Mouse (Mus musculus) limb, embryonic 11.5 days (tissue): ENCODE data around the gene Syt16. TPM values are rescaled to one million over a fixed set of nuclear protein-coding genes. Genes with fewer than 3 reads are reported as not detected.

Source experiments
- ATAC-seq: fragments of 200-750 bp; cut with Nextera tagmentation; 2 replicates; pipeline ENCODE4 v1.8.0; 2017; ENCODE audit warnings: low read depth; ENCODE audit not compliant: insufficient number of reproducible peaks, low FRiP score, low TSS enrichment
- DNase-seq: peaks from one replicate; pipeline ENCODE4 v3.0.0-alpha.2; 2015; ENCODE audit warnings: low spot score
- H3K27ac ChIP-seq: fragments of 300-500 bp; sonication (generic); replicated peaks from 2 replicates; pipeline ENCODE4 v1.5.1; 2014; ENCODE audit warnings: low read depth, mild to moderate bottlenecking, low read length
- H3K27me3 ChIP-seq: fragments of 300-500 bp; sonication (generic); 2 replicates; pipeline ENCODE4 v1.6.1; 2014; ENCODE audit warnings: mild to moderate bottlenecking, low read length, mixed read lengths; ENCODE audit not compliant: control insufficient read depth, insufficient read depth
- H3K36me3 ChIP-seq: fragments of 300-500 bp; sonication (generic); 2 replicates; pipeline ENCODE4 v1.6.1; 2014; ENCODE audit warnings: mild to moderate bottlenecking, low read length, moderate library complexity, mixed read lengths; ENCODE audit not compliant: control insufficient read depth, insufficient read depth
- H3K4me1 ChIP-seq: fragments of 300-500 bp; sonication (generic); 2 replicates; pipeline ENCODE4 v1.6.1; 2014; ENCODE audit warnings: low read length, mixed read lengths; ENCODE audit not compliant: control insufficient read depth, insufficient read depth
- H3K4me2 ChIP-seq: fragments of 300-500 bp; sonication (generic); 2 replicates; pipeline ENCODE4 v1.6.1; 2014; ENCODE audit warnings: low read depth, mild to moderate bottlenecking, moderate library complexity; ENCODE audit not compliant: severe bottlenecking
- H3K4me3 ChIP-seq: fragments of 300-500 bp; sonication (generic); 2 replicates; pipeline ENCODE4 v1.5.1; 2014; ENCODE audit warnings: low read depth, low read length
- H3K9ac ChIP-seq: fragments of 300-500 bp; sonication (generic); 2 replicates; pipeline ENCODE4 v1.6.1; 2014; ENCODE audit warnings: mild to moderate bottlenecking, low read length
- H3K9me3 ChIP-seq: fragments of 300-500 bp; sonication (generic); 2 replicates; pipeline ENCODE4 v1.6.1; 2016; ENCODE audit warnings: low read length; ENCODE audit not compliant: control insufficient read depth
- WGBS: fragments of 180-500 bp; shearing (Covaris S2); extraction: QIAGEN DNeasy Blood & Tissue Kit; methylation state at CpG from one replicate; pipeline ENCODE4 v1.1.7; 2014; 5-methylcytosine and 5-hydroxymethylcytosine counted together
- polyA plus RNA-seq: library from polyadenylated mRNA; unstranded; fragments of >200 nt; fragmentation: Nextera tagmentation; extraction: Ambion mirVana; gene quantifications from 2 replicates; pipeline ENCODE4 v1.2.1, GENCODE M21; 2014

The Syt16 gene
- polyA plus RNA-seq, 1 experiment from 2014 or later, result 2.4 TPM

DNA sequence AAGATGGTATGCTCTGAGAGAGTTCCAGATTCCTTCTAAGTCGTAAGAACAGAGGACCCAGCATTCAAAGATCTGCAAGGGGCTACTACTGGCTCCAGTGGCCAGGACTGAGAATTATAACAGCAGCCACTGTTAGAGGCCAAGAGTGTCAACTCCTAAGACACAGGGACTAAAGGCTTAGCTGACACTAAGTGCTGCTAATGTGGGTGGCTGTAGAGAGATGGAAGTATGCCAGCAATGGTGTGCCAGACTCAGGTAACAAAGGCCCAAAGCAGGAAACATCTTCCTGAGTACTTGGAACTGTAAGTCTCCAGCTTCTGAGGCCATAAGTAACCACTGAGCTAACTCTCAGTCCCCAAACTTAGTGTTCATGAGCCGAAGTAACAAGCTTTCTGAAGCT lies 38.6 kb upstream of the Syt16 start:
- Histone ChIP-seq H3K27me3 (no peaks in the 10 kb centered on the region), H3K4me3 (no peak overlapping the region), H3K27ac (no peak overlapping the region), H3K9me3 (no peaks in the 10 kb centered on the region), H3K9ac (no peak overlapping the region), H3K4me2 (no peak overlapping the region), H3K4me1 (no peaks in the 10 kb centered on the region), H3K36me3 (no peaks in the 10 kb centered on the region)
- WGBS, result 84% methylated on average over 2 of the region's 2 CpGs
- no peak for DNase-seq
- no peak for ATAC-seq

DNA sequence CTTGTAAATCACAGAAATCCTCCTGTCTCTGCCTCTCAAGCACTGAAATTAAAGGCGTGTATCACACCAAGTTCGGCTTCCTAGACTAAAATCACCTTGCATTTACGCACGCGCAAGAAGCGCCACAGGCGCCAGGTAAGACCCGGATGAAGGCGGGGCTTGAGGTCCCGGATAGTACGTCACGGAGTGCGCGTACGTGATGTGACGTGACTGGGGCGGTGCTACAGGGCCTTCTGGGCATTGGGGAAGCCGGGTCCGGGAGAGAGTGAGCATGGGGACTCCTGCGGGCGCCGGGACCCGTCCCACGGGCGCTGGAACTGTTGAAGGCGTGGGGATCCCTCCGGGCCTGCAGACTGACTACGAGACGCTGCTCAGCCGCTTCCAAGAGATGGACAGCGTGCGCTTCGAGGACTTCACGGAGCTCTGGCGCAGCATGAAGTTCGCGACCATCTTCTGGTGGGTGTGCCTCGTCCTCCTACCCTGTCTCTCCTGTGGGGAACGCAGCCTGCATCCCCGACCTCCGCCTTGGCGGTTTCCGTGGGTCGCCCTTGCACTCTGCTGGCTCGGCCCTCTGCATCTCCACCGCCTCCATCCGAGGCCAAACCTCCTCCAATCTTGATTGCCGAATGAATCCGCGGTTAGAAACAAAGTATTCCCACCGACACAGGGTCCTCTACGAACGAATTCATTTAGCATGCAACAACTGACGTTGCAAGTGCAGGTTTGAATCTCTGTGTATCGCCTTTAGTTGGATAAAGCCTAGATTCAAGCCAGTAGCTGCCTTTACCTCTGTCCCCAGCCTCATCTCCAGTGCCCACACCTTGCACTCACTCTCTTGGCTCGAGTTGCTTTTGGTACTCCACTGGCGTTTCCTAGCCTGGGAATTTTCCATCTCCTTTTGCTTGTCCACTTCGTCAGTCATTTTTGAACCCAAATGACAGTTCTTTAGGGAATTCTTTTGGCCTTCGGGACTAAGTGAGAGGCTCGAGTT lies 32.9 kb upstream of the Syt16 start, which contains the start of gene Snapc1:
Gene Snapc1, plus strand, starts transcription at position 191 of the 991 bp plus-strand sequence.
- Histone ChIP-seq H3K4me1 (0 out of 2 replicates have a peak, but pooled peaks cover 7% of the 10 kb centered on the region), H3K4me3 (peak within 1 kb of the TSS; percentile 91), H3K4me2 (peak within 1 kb of the TSS; percentile 82), H3K36me3 (peaks cover 4% of the 10 kb centered on the region; the same call in 1 of the 2 replicates), H3K27me3 (no peaks in the 10 kb centered on the region), H3K27ac (0 out of 2 replicates have a peak within 1 kb of the TSS, but pooled peaks have one; percentile 33), H3K9ac (peak within 1 kb of the TSS; percentile 87), H3K9me3 (no peaks in the 10 kb centered on the region)
- WGBS, result 1% methylated on average over 60 of the region's 60 CpGs
- ATAC-seq (peak; percentile 99), DNase-seq (peak; percentile 98)

DNA sequence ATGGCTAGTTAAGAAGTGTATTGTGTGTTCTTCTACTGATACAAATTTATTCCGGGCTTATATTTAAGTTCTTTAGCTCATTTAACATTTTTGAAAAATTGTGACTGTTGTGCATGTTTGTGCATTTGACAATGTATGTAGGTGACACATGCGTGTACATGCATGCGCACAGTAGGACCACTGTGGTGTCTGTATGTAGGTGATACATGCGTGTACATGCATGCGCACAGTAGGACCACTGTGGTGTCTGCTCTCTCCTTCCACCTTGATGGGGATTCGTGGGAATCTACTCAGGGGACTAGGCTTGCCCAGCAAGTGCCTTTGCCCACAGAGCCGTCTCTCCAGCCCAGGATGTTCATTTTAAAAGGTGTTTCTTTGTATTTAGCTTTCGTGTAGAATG lies 28.3 kb upstream of the Syt16 start:
- H3K4me1 ChIP-seq, result 0 out of 2 replicates have a peak, but pooled peaks cover 7% of the 10 kb centered on the region
- H3K9ac ChIP-seq, result no peak overlapping the region
- ATAC-seq, result no peak
- no peak overlapping the region for H3K4me3 ChIP-seq
- 94% methylated on average over 8 of the region's 8 CpGs for WGBS
- DNase-seq, result no peak
- no peak overlapping the region for H3K27ac ChIP-seq
- H3K36me3 ChIP-seq, result peaks cover 17% of the 10 kb centered on the region
- no peaks in the 10 kb centered on the region; the same call in 1 of the 2 replicates for H3K9me3 ChIP-seq
- no peaks in the 10 kb centered on the region for H3K27me3 ChIP-seq
- no peak overlapping the region for H3K4me2 ChIP-seq

DNA sequence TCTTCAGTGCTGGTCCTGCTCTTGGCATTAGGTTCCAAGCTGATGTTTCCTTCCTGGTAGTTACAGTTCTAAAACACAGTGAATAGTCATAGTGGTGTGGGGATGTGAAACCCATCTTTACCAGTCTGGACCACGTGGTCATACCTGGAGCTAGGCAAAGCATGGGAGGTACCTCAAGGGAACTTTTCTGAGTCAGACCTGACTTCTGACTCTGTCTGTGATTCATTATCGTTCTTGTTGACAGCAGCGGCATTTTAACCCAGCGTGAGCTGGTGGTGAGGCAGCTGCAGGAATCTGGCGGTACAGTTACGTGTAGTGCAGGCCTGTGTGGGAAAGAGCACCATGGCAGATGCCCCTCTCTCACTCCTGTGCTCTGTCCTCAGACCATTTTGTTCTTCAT lies 22.9 kb upstream of the Syt16 start:
- Histone ChIP-seq H3K27ac (no peak overlapping the region), H3K36me3 (peaks cover 29% of the 10 kb centered on the region), H3K9me3 (no peaks in the 10 kb centered on the region; the same call in 1 of the 2 replicates), H3K4me2 (no peak overlapping the region), H3K4me3 (no peak overlapping the region), H3K27me3 (no peaks in the 10 kb centered on the region), H3K9ac (no peak overlapping the region), H3K4me1 (no peaks in the 10 kb centered on the region)
- DNase-seq (no peak), ATAC-seq (no peak)
- 93% methylated on average over 6 of the region's 6 CpGs for WGBS

DNA sequence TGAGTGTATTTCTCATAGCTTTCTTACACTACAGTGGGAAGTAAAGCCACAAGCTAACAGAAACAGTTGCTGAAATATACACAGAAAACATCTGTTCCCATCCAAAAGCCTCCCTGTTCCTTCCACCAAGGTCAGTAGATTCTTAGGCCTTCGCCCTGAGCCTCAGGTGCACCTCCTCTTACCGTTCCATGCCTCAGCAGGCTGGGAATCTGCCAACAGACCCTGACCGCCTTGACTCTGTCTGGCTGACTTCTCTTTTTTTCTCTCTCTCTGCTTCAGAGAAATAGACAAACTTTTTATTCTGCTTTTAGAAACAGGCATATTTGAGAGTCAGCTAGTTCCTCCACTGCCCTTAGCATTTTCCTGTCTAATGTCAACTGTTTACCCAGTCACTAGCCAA lies 19.3 kb upstream of the Syt16 start:
- 93% methylated on average over 3 of the region's 3 CpGs for WGBS
- H3K4me3 ChIP-seq, result no peak overlapping the region

DNA sequence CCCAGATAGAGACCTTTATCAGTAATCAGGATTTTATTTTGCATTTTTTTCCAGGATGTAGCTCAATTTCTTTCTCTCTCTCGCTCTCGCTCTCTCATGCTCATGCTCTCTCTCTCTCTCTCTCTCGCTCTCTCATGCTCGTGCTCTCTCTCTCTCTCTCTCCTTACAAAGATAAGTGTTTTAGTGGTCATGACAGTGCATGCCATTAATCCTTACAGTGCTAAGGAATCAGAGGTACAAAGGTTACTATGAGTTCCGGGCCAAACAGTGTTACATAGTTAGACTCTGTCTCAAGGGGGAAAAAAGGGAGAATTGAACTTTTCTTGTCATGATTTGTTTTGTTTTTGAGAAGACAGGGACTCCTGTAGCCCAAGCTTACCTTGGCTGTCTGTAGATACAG lies 17.8 kb upstream of the Syt16 start:
- no peaks in the 10 kb centered on the region for H3K4me1 ChIP-seq
- H3K27ac ChIP-seq, result no peak overlapping the region
- H3K4me2 ChIP-seq, result no peak overlapping the region
- DNase-seq, result no peak
- H3K27me3 ChIP-seq, result no peaks in the 10 kb centered on the region
- whole genome bisulfite sequencing, result 94% methylated on average over 5 of the region's 5 CpGs
- H3K9ac ChIP-seq, result no peak overlapping the region
- H3K36me3 ChIP-seq, result peaks cover 16% of the 10 kb centered on the region; the same call in 1 of the 2 replicates
- H3K9me3 ChIP-seq, result no peaks in the 10 kb centered on the region
- H3K4me3 ChIP-seq, result no peak overlapping the region
- ATAC-seq, result no peak

More for the DNA sequence above, 19.3 kb upstream of the Syt16 start:
- H3K4me1 ChIP-seq, result no peaks in the 10 kb centered on the region
- peaks cover 18% of the 10 kb centered on the region; the same call in 1 of the 2 replicates for H3K36me3 ChIP-seq
- H3K9me3 ChIP-seq, result no peaks in the 10 kb centered on the region
- no peak overlapping the region for H3K27ac ChIP-seq
- DNase-seq (no peak), ATAC-seq (no peak)
- H3K27me3 ChIP-seq, result no peaks in the 10 kb centered on the region
- no peak overlapping the region for H3K4me2 ChIP-seq
- no peak overlapping the region for H3K9ac ChIP-seq

DNA sequence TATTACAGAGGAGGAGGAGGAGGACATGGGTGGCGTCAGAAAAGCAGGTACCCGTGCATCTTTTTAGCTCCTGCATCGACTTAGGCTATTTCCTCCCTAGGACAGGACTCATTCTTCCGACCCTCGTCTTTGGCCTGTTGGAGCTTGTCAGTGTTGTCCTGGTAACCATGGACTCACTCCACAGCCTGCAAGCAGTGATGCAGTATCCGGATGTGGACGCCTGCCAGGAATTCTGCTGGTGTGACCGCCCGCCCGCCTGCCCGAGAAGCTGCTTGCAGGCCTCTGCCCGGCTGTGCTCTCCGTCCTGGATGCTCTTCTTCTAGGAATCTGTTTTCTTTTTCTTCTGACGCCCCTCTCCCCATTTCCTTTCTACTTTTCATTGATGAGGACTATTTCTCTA lies 14.9 kb upstream of the Syt16 start:
- Histone ChIP-seq H3K4me1 (no peaks in the 10 kb centered on the region), H3K9ac (no peak overlapping the region), H3K27ac (no peak overlapping the region), H3K36me3 (peaks cover 7% of the 10 kb centered on the region; the same call in 1 of the 2 replicates), H3K9me3 (no peaks in the 10 kb centered on the region), H3K27me3 (no peaks in the 10 kb centered on the region), H3K4me3 (no peak overlapping the region), H3K4me2 (no peak overlapping the region)
- DNase-seq, result no peak
- 87% methylated on average over 14 of the region's 14 CpGs for WGBS
- ATAC-seq, result no peak

DNA sequence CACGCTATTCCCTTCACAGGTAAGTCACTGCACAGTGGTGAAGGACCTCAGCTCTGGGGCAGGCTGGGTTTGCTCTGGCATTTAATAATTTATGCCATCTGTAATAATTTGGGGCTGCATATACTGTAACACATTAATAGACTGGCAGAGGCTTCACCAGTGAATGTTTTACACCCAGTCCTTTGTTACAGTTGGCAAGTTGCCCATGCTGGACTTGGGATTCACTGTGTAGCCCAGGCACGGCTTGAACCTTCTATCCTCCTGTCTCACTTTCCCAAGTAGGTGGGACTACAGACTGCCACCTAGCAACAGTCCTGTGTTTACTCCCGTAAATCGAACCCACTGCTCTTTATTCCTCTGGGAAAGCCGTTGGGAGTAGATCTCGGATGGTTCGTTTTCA lies 11.2 kb upstream of the Syt16 start:
- Histone ChIP-seq H3K9ac (no peak overlapping the region), H3K4me1 (no peaks in the 10 kb centered on the region), H3K36me3 (peaks cover 4% of the 10 kb centered on the region; the same call in 1 of the 2 replicates), H3K4me3 (no peak overlapping the region), H3K27me3 (no peaks in the 10 kb centered on the region), H3K9me3 (no peaks in the 10 kb centered on the region), H3K4me2 (no peak overlapping the region), H3K27ac (no peak overlapping the region)
- ATAC-seq (no peak), DNase-seq (no peak)
- 89% methylated on average over 7 of the region's 7 CpGs for WGBS
